Mouse (Mus musculus) cerebellum, adult 8-10 months (tissue): ENCODE measurements around the gene Gm9603.
"Not testable (repeated sequence)": the region's sequence is repeated elsewhere in the genome, so short reads cannot be mapped to it uniquely, and the experiment has no call there.

Experiments used
- DNase-seq: peaks from one replicate; pipeline ENCODE4 v3.0.0; 2022

Gene Gm9603

DNA sequence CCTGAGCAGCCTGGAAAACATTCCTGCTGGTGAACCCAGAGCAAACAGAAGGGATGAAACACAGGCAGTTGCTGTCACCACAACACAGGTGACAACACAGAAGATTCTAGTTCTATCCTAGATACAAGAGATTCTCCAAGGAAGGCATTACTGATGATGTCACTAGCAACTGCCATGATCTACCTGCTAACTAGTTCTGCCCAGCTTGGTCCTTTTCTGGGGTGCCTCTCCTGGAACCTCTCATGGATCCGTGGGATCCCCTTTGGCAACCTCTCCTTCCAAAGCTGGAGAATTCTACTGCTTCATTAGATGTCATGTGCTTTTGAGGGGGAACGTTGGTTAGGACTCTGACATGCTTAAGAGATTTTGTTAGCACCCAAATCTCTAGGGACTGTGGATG, at the start of gene Gm9603:
Gene Gm9603, minus strand, starts transcription at position 101 of the 400 bp plus-strand sequence.
- DNase-seq: not testable (repeated sequence)

DNA sequence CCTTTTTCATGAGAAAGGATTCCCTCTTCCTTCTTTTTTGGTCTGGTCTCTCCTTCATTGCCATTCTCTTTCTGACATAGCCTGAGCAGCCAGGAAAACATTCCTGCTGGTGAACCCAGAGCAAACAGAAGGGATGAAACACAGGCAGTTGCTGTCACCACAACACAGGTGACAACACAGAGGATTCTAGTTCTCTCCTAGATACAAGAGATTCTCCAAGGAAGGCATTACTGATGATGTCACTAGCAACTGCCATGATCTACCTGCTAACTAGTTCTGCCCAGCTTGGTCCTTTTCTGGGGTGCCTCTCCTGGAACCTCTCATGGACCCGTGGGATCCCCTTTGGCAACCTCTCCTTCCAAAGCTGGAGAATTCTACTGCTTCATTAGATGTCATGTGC, 54.3 kb downstream of the Gm9603 start, which contains the start of gene Gm8265:
Gene Gm8265, minus strand, starts transcription at position 101 of the 400 bp plus-strand sequence.
- not testable (repeated sequence) for DNase-seq
